Mouse (Mus musculus): ENCODE measurements around the gene Strip2. TPM values are rescaled to one million over a fixed set of nuclear protein-coding genes. Genes with fewer than 3 reads are reported as not detected.

The Strip2 gene
- polyA plus RNA-seq, 1 experiment, result 0.83 TPM

- TF ChIP-seq TCF12 (IDR thresholded peaks at IDR 0.05; ENCODE audit: insufficient read depth, poor library complexity, severe bottlenecking) (no peak), MAX (IDR thresholded peaks at IDR 0.05; ENCODE audit: low read depth) (no peak), TCF3 (IDR thresholded peaks at IDR 0.05; ENCODE audit: insufficient read length, low read depth) (no peak), CEBPB (IDR thresholded peaks at IDR 0.05; ENCODE audit: insufficient read depth, poor library complexity, severe bottlenecking) (no peak), POLR2A (IDR thresholded peaks at IDR 0.05; ENCODE audit: insufficient read length, low read depth) (no peak), SRF (IDR thresholded peaks at IDR 0.05; ENCODE audit: control insufficient read depth, insufficient read length, low read depth) (no peak), MYOD1 (IDR thresholded peaks at IDR 0.05; ENCODE audit: control insufficient read depth in 1 of 3, insufficient read length in 2 of 3, low read depth in 2 of 3) (no peak), REST (IDR thresholded peaks at IDR 0.05; ENCODE audit: insufficient read depth, insufficient read length) (no peak), POLR2AphosphoS2 (IDR thresholded peaks at IDR 0.05; ENCODE audit: insufficient read length, low read depth) (no peak), E2F4 (IDR thresholded peaks at IDR 0.05; ENCODE audit: insufficient read depth) (no peak), MYOG (IDR thresholded peaks at IDR 0.05; ENCODE audit: control insufficient read depth in 1 of 3, insufficient read depth in 1 of 3, insufficient read length in 2 of 3, low read depth in 2 of 3) (no peak), USF1 (IDR thresholded peaks at IDR 0.05; ENCODE audit: low read depth) (no peak)
These were observed 3.1 kb upstream of the Strip2 start for GRCm38 (mm10) chr6:29913673-29914072.

DNA sequence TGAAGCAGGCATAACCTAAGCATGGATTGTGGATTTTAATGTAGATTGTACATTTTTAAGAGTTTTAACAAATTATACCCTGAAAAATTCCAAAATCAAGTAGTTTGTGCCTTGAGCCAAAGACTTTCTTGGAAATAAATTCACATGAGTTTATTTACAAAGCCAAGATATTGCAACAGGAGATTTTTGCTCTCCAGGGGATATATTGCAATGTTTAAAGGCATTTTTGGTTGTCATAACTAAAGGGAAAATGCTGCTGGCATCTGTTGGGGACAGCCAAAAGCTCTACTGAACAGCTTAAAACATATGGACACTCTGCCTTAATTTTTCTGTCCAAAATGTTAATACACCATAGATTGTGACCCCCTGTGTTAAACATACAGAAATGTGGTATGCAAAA, 2.7 kb upstream of the Strip2 start:
- Histone ChIP-seq H3K27me3 (ENCODE audit: control insufficient read depth, insufficient read depth, insufficient read length) (no peaks in the 10 kb centered on the region), H3K79me2 (ENCODE audit: control insufficient read depth, insufficient read depth) (no peaks in the 10 kb centered on the region), H3K36me3 (ENCODE audit: control insufficient read depth, insufficient read depth) (no peaks in the 10 kb centered on the region), H3K4me2 (ENCODE audit: low read depth) (no peak overlapping the region), H3ac (ENCODE audit: control insufficient read depth, insufficient read length) (no peak overlapping the region), H3K4me3 (no peak overlapping the region)
- TF ChIP-seq POLR2AphosphoS2 (IDR thresholded peaks at IDR 0.05; ENCODE audit: insufficient read length, low read depth) (no peak), POLR2A (IDR thresholded peaks at IDR 0.05; ENCODE audit: insufficient read length, low read depth) (no peak)

More at GRCm38 (mm10) chr6:29913673-29914072, 3.1 kb upstream of the Strip2 start:
- H3ac ChIP-seq (ENCODE audit: control insufficient read depth, insufficient read length), result no peak overlapping the region
- no peaks in the 10 kb centered on the region for H3K27me3 ChIP-seq (ENCODE audit: control insufficient read depth, insufficient read depth, insufficient read length)
- no peaks in the 10 kb centered on the region for H3K36me3 ChIP-seq (ENCODE audit: control insufficient read depth, insufficient read depth)
- H3K79me2 ChIP-seq (ENCODE audit: control insufficient read depth, insufficient read depth), result no peaks in the 10 kb centered on the region
- no peak overlapping the region for H3K4me3 ChIP-seq
- H3K4me2 ChIP-seq (ENCODE audit: low read depth), result no peak overlapping the region

DNA sequence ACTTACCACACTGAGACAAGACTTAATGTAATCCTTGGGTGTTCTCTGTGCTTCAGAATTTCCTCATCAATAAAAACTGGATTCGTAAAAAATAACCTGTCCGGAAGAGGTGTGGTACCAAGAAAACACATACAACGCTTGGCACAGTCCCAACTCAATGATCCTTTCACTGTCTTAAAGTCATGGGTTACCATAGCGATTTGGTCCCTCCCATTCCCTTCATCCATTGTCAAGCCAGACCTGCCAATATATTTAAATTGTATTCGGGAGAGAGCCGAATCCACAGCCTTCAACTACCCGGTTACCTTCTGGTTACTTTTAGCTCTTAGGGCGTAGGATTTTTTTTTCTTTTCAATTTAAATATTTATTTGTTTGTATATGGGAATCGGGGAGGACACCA, 976 bp upstream of the Strip2 start:
- peak overlapping the region; percentile 49 for H3K4me3 ChIP-seq
- no peaks in the 10 kb centered on the region for H3K27me3 ChIP-seq (ENCODE audit: control insufficient read depth, insufficient read depth, insufficient read length)
- no peak overlapping the region for H3ac ChIP-seq (ENCODE audit: control insufficient read depth, insufficient read length)
- H3K4me2 ChIP-seq (ENCODE audit: low read depth), result no peak overlapping the region
- H3K79me2 ChIP-seq (ENCODE audit: control insufficient read depth, insufficient read depth), result no peaks in the 10 kb centered on the region
- no peak for TF ChIP-seq TCF12 (IDR thresholded peaks at IDR 0.05; ENCODE audit: insufficient read depth, poor library complexity, severe bottlenecking)
- TF ChIP-seq E2F4 (IDR thresholded peaks at IDR 0.05; ENCODE audit: insufficient read depth), result no peak
- no peak for TF ChIP-seq TCF3 (IDR thresholded peaks at IDR 0.05; ENCODE audit: insufficient read length, low read depth)
- no peak for TF ChIP-seq USF1 (IDR thresholded peaks at IDR 0.05; ENCODE audit: low read depth)
- no peak for TF ChIP-seq POLR2AphosphoS2 (IDR thresholded peaks at IDR 0.05; ENCODE audit: insufficient read length, low read depth)
- no peak for TF ChIP-seq MAX (IDR thresholded peaks at IDR 0.05; ENCODE audit: low read depth)
- no peak for TF ChIP-seq POLR2A (IDR thresholded peaks at IDR 0.05; ENCODE audit: insufficient read length, low read depth)
- no peak for TF ChIP-seq CEBPB (IDR thresholded peaks at IDR 0.05; ENCODE audit: insufficient read depth, poor library complexity, severe bottlenecking)
- TF ChIP-seq MYOG (IDR thresholded peaks at IDR 0.05; ENCODE audit: control insufficient read depth in 1 of 3, insufficient read depth in 1 of 3, insufficient read length in 2 of 3, low read depth in 2 of 3), result no peak
- no peak for TF ChIP-seq SRF (IDR thresholded peaks at IDR 0.05; ENCODE audit: control insufficient read depth, insufficient read length, low read depth)
- TF ChIP-seq MYOD1 (IDR thresholded peaks at IDR 0.05; ENCODE audit: control insufficient read depth in 1 of 3, insufficient read length in 2 of 3, low read depth in 2 of 3), result no peak
- no peak for TF ChIP-seq REST (IDR thresholded peaks at IDR 0.05; ENCODE audit: insufficient read depth, insufficient read length)
- H3K36me3 ChIP-seq (ENCODE audit: control insufficient read depth, insufficient read depth), result no peaks in the 10 kb centered on the region

DNA sequence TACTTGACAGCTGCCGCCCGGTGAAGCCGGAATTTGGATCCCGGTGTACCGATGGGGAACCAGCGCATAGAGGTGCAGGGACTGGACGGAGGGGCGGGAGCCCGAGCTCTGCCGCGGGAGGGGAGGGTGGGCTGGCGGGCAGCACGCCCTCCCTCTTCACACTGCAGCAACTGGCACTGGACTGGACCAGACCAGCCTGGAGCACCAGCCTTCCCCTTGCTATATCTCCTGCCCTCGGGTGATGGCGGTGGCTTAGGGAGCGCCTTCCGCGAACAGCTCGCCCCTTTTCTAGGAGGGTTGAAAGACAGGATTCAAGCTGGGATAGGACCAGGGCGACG, 540 bp downstream of the Strip2 start:
- Histone ChIP-seq H3ac (ENCODE audit: control insufficient read depth, insufficient read length) (peak overlapping the region; percentile 71), H3K4me2 (ENCODE audit: low read depth) (peak overlapping the region; percentile 92), H3K27me3 (ENCODE audit: control insufficient read depth, insufficient read depth, insufficient read length) (no peaks in the 10 kb centered on the region), H3K36me3 (ENCODE audit: control insufficient read depth, insufficient read depth) (no peaks in the 10 kb centered on the region), H3K4me3 (peak overlapping the region; percentile 49), H3K79me2 (ENCODE audit: control insufficient read depth, insufficient read depth) (no peaks in the 10 kb centered on the region)
- TF ChIP-seq MAX (IDR thresholded peaks at IDR 0.05; ENCODE audit: low read depth), result no peak
- TF ChIP-seq MYOG (IDR thresholded peaks at IDR 0.05; ENCODE audit: control insufficient read depth in 1 of 3, insufficient read depth in 1 of 3, insufficient read length in 2 of 3, low read depth in 2 of 3), result peak in 1 of 3 experiments; percentile 24
- TF ChIP-seq REST (IDR thresholded peaks at IDR 0.05; ENCODE audit: insufficient read depth, insufficient read length), result no peak
- peak in 1 of 3 experiments; percentile 44 for TF ChIP-seq MYOD1 (IDR thresholded peaks at IDR 0.05; ENCODE audit: control insufficient read depth in 1 of 3, insufficient read length in 2 of 3, low read depth in 2 of 3)

GRCm38 (mm10) chr6:29917947-29918346, 1.1 kb downstream of the Strip2 start:
- Histone ChIP-seq H3ac (ENCODE audit: control insufficient read depth, insufficient read length) (no peak overlapping the region), H3K79me2 (ENCODE audit: control insufficient read depth, insufficient read depth) (no peaks in the 10 kb centered on the region), H3K4me2 (ENCODE audit: low read depth) (peak overlapping the region; percentile 92), H3K27me3 (ENCODE audit: control insufficient read depth, insufficient read depth, insufficient read length) (no peaks in the 10 kb centered on the region), H3K36me3 (ENCODE audit: control insufficient read depth, insufficient read depth) (no peaks in the 10 kb centered on the region), H3K4me3 (peak overlapping the region; percentile 49)
- TF ChIP-seq SRF (IDR thresholded peaks at IDR 0.05; ENCODE audit: control insufficient read depth, insufficient read length, low read depth), result no peak
- TF ChIP-seq TCF12 (IDR thresholded peaks at IDR 0.05; ENCODE audit: insufficient read depth, poor library complexity, severe bottlenecking), result no peak
- no peak for TF ChIP-seq MYOG (IDR thresholded peaks at IDR 0.05; ENCODE audit: control insufficient read depth in 1 of 3, insufficient read depth in 1 of 3, insufficient read length in 2 of 3, low read depth in 2 of 3)
- TF ChIP-seq TCF3 (IDR thresholded peaks at IDR 0.05; ENCODE audit: insufficient read length, low read depth), result no peak
- TF ChIP-seq REST (IDR thresholded peaks at IDR 0.05; ENCODE audit: insufficient read depth, insufficient read length), result no peak
